10 mouse cellular contexts compared by ENCODE assay signal in the genomic region with DNA sequence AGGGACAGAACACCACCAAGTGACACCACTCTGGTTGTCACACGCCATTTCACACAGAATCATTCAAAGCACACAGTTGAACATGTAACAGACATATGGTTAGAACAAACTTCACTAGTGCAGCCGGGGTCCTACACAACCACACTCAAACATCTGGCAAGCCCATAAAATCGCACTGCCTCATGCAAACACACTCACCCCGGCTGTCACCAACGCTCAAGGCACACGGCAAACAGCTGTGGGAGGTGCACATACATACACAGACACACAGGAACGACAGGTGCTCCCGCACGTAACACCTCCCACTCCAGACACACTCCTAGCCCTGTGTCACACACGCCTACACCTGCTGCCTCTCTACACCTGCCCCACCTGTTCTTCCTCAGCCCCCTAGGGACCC. TPM values are rescaled to one million over a fixed set of nuclear protein-coding genes. Genes with fewer than 3 reads are reported as not detected.
DNase-seq lines count a peak whose midpoint lies in the region; ATAC-seq and TF ChIP-seq lines count a peak whose summit lies in the region.
"Had no signal": no experiment of that assay in that cellular context is flagged by ENCODE, and none has a peak within 500 bp of the region (broad histone marks: within the 10 kb centered on the region; RNA-seq: fewer than 3 reads in every experiment).

No protein-coding gene starts in this region.

- peaks cover 49% of the 10 kb centered on the region for H3K27me3 ChIP-seq in heart, embryonic 13.5 days (replicated peaks)
- no peaks in the 10 kb centered on the region for H3K27me3 ChIP-seq in ES-Bruce4 (ENCODE audit: control insufficient read depth, insufficient read depth, low read length, poor library complexity, severe bottlenecking)
- H3K27me3 ChIP-seq in hindbrain, embryonic 11.5 days (ENCODE audit: control insufficient read depth, insufficient read depth, low read length) = peaks cover 7% of the 10 kb centered on the region
- H3K27me3 ChIP-seq in midbrain, embryonic 11.5 days (ENCODE audit: control insufficient read depth, insufficient read depth, low read length) = peaks cover 7% of the 10 kb centered on the region; the same call in 1 of the 2 replicates

- TF ChIP-seq CTCF in ES-Bruce4 (IDR thresholded peaks at IDR 0.05; ENCODE audit: low read depth, low read length) = no peak

- H3K36me3 ChIP-seq in heart, embryonic 13.5 days = peaks cover 23% of the 10 kb centered on the region
- no peaks in the 10 kb centered on the region for H3K36me3 ChIP-seq in ES-Bruce4 (ENCODE audit: control insufficient read depth, insufficient read depth, low read length, poor library complexity, severe bottlenecking)
- no peaks in the 10 kb centered on the region for H3K36me3 ChIP-seq in hindbrain, embryonic 11.5 days (ENCODE audit: control insufficient read depth, insufficient read depth, low read length)
- no peaks in the 10 kb centered on the region for H3K36me3 ChIP-seq in midbrain, embryonic 11.5 days (ENCODE audit: control insufficient read depth, insufficient read depth, low read length)

- no peak for ATAC-seq in heart, embryonic 13.5 days (ENCODE audit: extremely low read depth, insufficient number of reproducible peaks, low FRiP score, low TSS enrichment)
- ATAC-seq in hindbrain, embryonic 11.5 days (ENCODE audit: low FRiP score) = no peak
- no peak for ATAC-seq in midbrain, embryonic 11.5 days (ENCODE audit: low FRiP score)

- H3K9me3 ChIP-seq in heart, embryonic 13.5 days = no peaks in the 10 kb centered on the region
- H3K9me3 ChIP-seq in ES-Bruce4 (replicated peaks; ENCODE audit: control insufficient read depth, insufficient read depth, low read length, poor library complexity, severe bottlenecking) = no peaks in the 10 kb centered on the region
- no peaks in the 10 kb centered on the region for H3K9me3 ChIP-seq in hindbrain, embryonic 11.5 days (ENCODE audit: control insufficient read depth, low read length)
- no peaks in the 10 kb centered on the region for H3K9me3 ChIP-seq in midbrain, embryonic 11.5 days (ENCODE audit: control insufficient read depth, low read length)

- H3K4me1 ChIP-seq in heart, embryonic 13.5 days = peaks cover 37% of the 10 kb centered on the region
- peaks cover 9% of the 10 kb centered on the region for H3K4me1 ChIP-seq in ES-Bruce4 (ENCODE audit: control insufficient read depth, insufficient read depth, low read length)
- peaks cover 13% of the 10 kb centered on the region for H3K4me1 ChIP-seq in hindbrain, embryonic 11.5 days (replicated peaks; ENCODE audit: control insufficient read depth, insufficient read depth, low read length)
- peaks cover 24% of the 10 kb centered on the region for H3K4me1 ChIP-seq in midbrain, embryonic 11.5 days (ENCODE audit: control insufficient read depth, insufficient read depth, low read length)

- DNase-seq in heart, adult 8-10 months (ENCODE audit: low spot score) = no peak
- no peak for DNase-seq in hindbrain, embryonic 11.5 days (ENCODE audit: low spot score)
- peak; percentile 78 for DNase-seq in midbrain, embryonic 11.5 days (ENCODE audit: low spot score, missing footprints)
- no peak for DNase-seq in ovary, postnatal 10 days (ENCODE audit: low spot score)
- DNase-seq in cerebellum, adult 11 months = no peak
- DNase-seq in spleen, postnatal 36 days (ENCODE audit: low spot score in 2 of 2) = no peak

- no peak overlapping the region for H3K27ac ChIP-seq in heart, embryonic 13.5 days (replicated peaks)
- H3K27ac ChIP-seq in ES-Bruce4 (ENCODE audit: insufficient read depth, low read length) = no peak overlapping the region
- H3K27ac ChIP-seq in hindbrain, embryonic 11.5 days (ENCODE audit: low read depth, low read length) = no peak overlapping the region
- H3K27ac ChIP-seq in midbrain, embryonic 11.5 days (ENCODE audit: low read depth, low read length) = no peak overlapping the region
- H3K27ac ChIP-seq: liver, embryonic 14.5 days had no signal

- peak overlapping the region; percentile 85 for H3K4me2 ChIP-seq in heart, embryonic 13.5 days
- peak overlapping the region; percentile 90 for H3K4me2 ChIP-seq in hindbrain, embryonic 11.5 days (replicated peaks; ENCODE audit: low read depth, low read length)
- H3K4me2 ChIP-seq in midbrain, embryonic 11.5 days = peak overlapping the region; percentile 93

- H3K4me3 ChIP-seq in heart, embryonic 13.5 days = peak overlapping the region; percentile 52
- H3K4me3 ChIP-seq in ES-Bruce4 (ENCODE audit: low read depth, low read length) = peak overlapping the region; percentile 55
- H3K4me3 ChIP-seq in hindbrain, embryonic 11.5 days (ENCODE audit: low read depth, low read length) = peak overlapping the region; percentile 38
- peak overlapping the region; percentile 40 for H3K4me3 ChIP-seq in midbrain, embryonic 11.5 days (ENCODE audit: low read depth, low read length)

- peak overlapping the region; percentile 77; the same call in 1 of the 2 replicates for H3K9ac ChIP-seq in heart, embryonic 13.5 days
- peak overlapping the region; percentile 27 for H3K9ac ChIP-seq in ES-Bruce4 (ENCODE audit: low read depth, poor library complexity, severe bottlenecking)
- H3K9ac ChIP-seq in hindbrain, embryonic 11.5 days (ENCODE audit: low read depth, low read length) = no peak overlapping the region
- peak overlapping the region; percentile 59; the same call in 1 of the 2 replicates for H3K9ac ChIP-seq in midbrain, embryonic 11.5 days (ENCODE audit: low read length)
- H3K9ac ChIP-seq: liver, embryonic 14.5 days had no signal

- WGBS in heart, embryonic 13.5 days = 59% methylated on average over 10 of the region's 10 CpGs
- 69% methylated on average over 10 of the region's 10 CpGs for WGBS in hindbrain, embryonic 11.5 days
- whole genome bisulfite sequencing in midbrain, embryonic 11.5 days = 67% methylated on average over 10 of the region's 10 CpGs

- TF ChIP-seq POLR2A in ES-Bruce4 (IDR thresholded peaks at IDR 0.05; ENCODE audit: insufficient read depth, low read length) = no peak

- TF ChIP-seq EP300 in ES-Bruce4 (IDR thresholded peaks at IDR 0.05; ENCODE audit: insufficient read depth, low read depth, low read length) = no peak

RNA-seq across cellular contexts. Expression of gene Kcnip2, which starts 0.7 kb away (rescaled TPM):
- polyA plus RNA-seq in heart, embryonic 13.5 days (2015; fragmentation: Nextera tagmentation; extraction: Ambion mirVana) = 0.66 and 0.76 TPM in 2 replicates
- 100 to 1,000 TPM; 173 to 231 (median 203) TPM for total RNA-seq in heart, adult 8-10 months (2022)
- polyA plus RNA-seq in ES-Bruce4 (2011; ENCODE audit: insufficient read depth, insufficient read length, low read depth, missing spikeins) = 3.1 and 4.2 TPM in 2 replicates
- polyA plus RNA-seq in hindbrain, embryonic 11.5 days (2014; fragmentation: Nextera tagmentation; extraction: Ambion mirVana) = 0.56 and 0.73 TPM in 2 replicates
- 0.66 and 1.0 TPM in 2 replicates for polyA plus RNA-seq in midbrain, embryonic 11.5 days (2014; fragmentation: Nextera tagmentation; extraction: Ambion mirVana)
- polyA plus RNA-seq: C2C12 had no signal

RNA-seq across cellular contexts. Expression of gene Mgea5, which starts 31.5 kb away (rescaled TPM):
- 32.6 and 33.4 TPM in 2 replicates for polyA plus RNA-seq in heart, embryonic 13.5 days (2015; fragmentation: Nextera tagmentation; extraction: Ambion mirVana)
- 10 to 100 TPM; 70.7 to 85.5 (median 82.4) TPM for total RNA-seq in heart, adult 8-10 months (2022)
- polyA plus RNA-seq in ES-Bruce4 (2011; ENCODE audit: insufficient read depth, insufficient read length, low read depth, missing spikeins) = 177 and 181 TPM in 2 replicates
- polyA plus RNA-seq in hindbrain, embryonic 11.5 days (2014; fragmentation: Nextera tagmentation; extraction: Ambion mirVana) = 75.6 and 93.2 TPM in 2 replicates
- polyA plus RNA-seq in midbrain, embryonic 11.5 days (2014; fragmentation: Nextera tagmentation; extraction: Ambion mirVana) = 68.8 and 78.9 TPM in 2 replicates
